Mouse (Mus musculus) kidney, adult 2 months (tissue): ENCODE data around the gene Svs3a. TPM values are rescaled to one million over a fixed set of nuclear protein-coding genes. Genes with fewer than 3 reads are reported as not detected.
"Not testable (repeated sequence)": the region's sequence is repeated elsewhere in the genome, so short reads cannot be mapped to it uniquely, and the experiment has no call there.

ENCODE experiments used
- DNase-seq: peaks from one replicate; pipeline ENCODE4 v3.0.0; 2021
- H3K27ac ChIP-seq: fragments of 200-500 bp; 2 replicates; pipeline ENCODE4 v1.5.1; 2012; ENCODE audit warnings: low read depth, low read length, control low read depth, inconsistent platforms; ENCODE audit not compliant: insufficient read depth
- H3K27me3 ChIP-seq: fragments of 200-500 bp; replicated peaks from 2 replicates; pipeline ENCODE4 v1.6.1; 2012; ENCODE audit warnings: mild to moderate bottlenecking, moderate library complexity, low read length, inconsistent platforms; ENCODE audit not compliant: control insufficient read depth, insufficient read depth
- H3K36me3 ChIP-seq: fragments of 200-500 bp; 2 replicates; pipeline ENCODE4 v1.6.1; 2012; ENCODE audit warnings: mild to moderate bottlenecking, moderate library complexity, low read length, inconsistent platforms; ENCODE audit not compliant: control insufficient read depth, insufficient read depth
- H3K4me1 ChIP-seq: fragments of 200-500 bp; 2 replicates; pipeline ENCODE4 v1.6.1; 2011; ENCODE audit warnings: low read length; ENCODE audit not compliant: control insufficient read depth, insufficient read depth
- H3K4me3 ChIP-seq: fragments of 200-500 bp; 2 replicates; pipeline ENCODE4 v1.5.1; 2011; ENCODE audit warnings: mild to moderate bottlenecking, low read depth, low read length, control low read depth; ENCODE audit not compliant: insufficient read depth
- CTCF ChIP-seq: fragments of 200-500 bp; conservative IDR thresholded peaks from 2 replicates; pipeline ENCODE4 v1.5.1; 2011; ENCODE audit warnings: low read depth, mild to moderate bottlenecking, control low read depth, low read length, moderate library complexity, mixed read lengths; ENCODE audit not compliant: insufficient read depth, insufficient read length
- POLR2A ChIP-seq: fragments of 200-500 bp; IDR thresholded peaks from one replicate; pipeline ENCODE4 v1.6.1; 2011; ENCODE audit warnings: low read depth, low read length, control low read depth
- WGBS: fragments of 180-500 bp; shearing (Covaris S2); methylation state at CpG from one replicate; pipeline ENCODE4 v1.1.7; 2018; 5-methylcytosine and 5-hydroxymethylcytosine counted together
- polyA plus RNA-seq: library from polyadenylated mRNA; depleted of rRNA; stranded (reverse); fragments of >200 nt; gene quantifications from 2 replicates; pipeline ENCODE4 v1.2.3, GENCODE M21; 2012; rRNA removed

The Svs3a gene
- not detected in 2 replicates for polyA plus RNA-seq

- H3K4me3 ChIP-seq, H3K27me3 ChIP-seq, H3K4me1 ChIP-seq, H3K27ac ChIP-seq, DNase-seq, H3K36me3 ChIP-seq: not testable (repeated sequence)
- 81% methylated on average over 1 of the region's 1 CpGs for WGBS
Measured at GRCm38 (mm10) chr2:164288968-164289367, at the start of gene Svs3a. Gene Svs3a, plus strand, starts transcription at chr2:164289268.

- H3K4me3 ChIP-seq, H3K4me1 ChIP-seq, H3K27me3 ChIP-seq, H3K36me3 ChIP-seq, DNase-seq, H3K27ac ChIP-seq: not testable (repeated sequence)
- WGBS = 74% methylated on average over 1 of the region's 1 CpGs
Measured at GRCm38 (mm10) chr2:164256540-164256939, 32.5 kb upstream of the Svs3a start, which contains the start of gene Svs3b. Gene Svs3b, minus strand, starts transcription at chr2:164256640.

- Histone ChIP-seq H3K27me3 (no peaks in the 10 kb centered on the region), H3K36me3 (no peaks in the 10 kb centered on the region), H3K4me1 (no peaks in the 10 kb centered on the region), H3K4me3 (no peak within 1 kb of the TSS), H3K27ac (no peak within 1 kb of the TSS)
- TF ChIP-seq CTCF (no peak), POLR2A (no peak)
- no peak for DNase-seq
- 85% methylated on average over 4 of the region's 4 CpGs for WGBS
Measured at GRCm38 (mm10) chr2:164278359-164278758, 10.7 kb upstream of the Svs3a start, which contains the start of gene Svs4. Gene Svs4, minus strand, starts transcription at chr2:164278459.

GRCm38 (mm10) chr2:164312599-164312998 is 23.5 kb downstream of the Svs3a start:
- H3K36me3 ChIP-seq = no peaks in the 10 kb centered on the region
- WGBS = 88% methylated on average over 5 of the region's 5 CpGs
- DNase-seq = no peak
- H3K27me3 ChIP-seq = no peaks in the 10 kb centered on the region; the same call in 1 of the 2 replicates
- TF ChIP-seq CTCF = no peak
- TF ChIP-seq POLR2A = no peak
- no peaks in the 10 kb centered on the region for H3K4me1 ChIP-seq
- no peak overlapping the region for H3K4me3 ChIP-seq
- H3K27ac ChIP-seq = no peak overlapping the region

- DNase-seq, H3K36me3 ChIP-seq, H3K27ac ChIP-seq, H3K4me3 ChIP-seq, H3K27me3 ChIP-seq, H3K4me1 ChIP-seq: not testable (repeated sequence)
Measured at GRCm38 (mm10) chr2:164315460-164315859, 26.4 kb downstream of the Svs3a start.

- H3K27ac ChIP-seq, H3K27me3 ChIP-seq, H3K4me1 ChIP-seq, H3K36me3 ChIP-seq, DNase-seq, H3K4me3 ChIP-seq: not testable (repeated sequence)
- 81% methylated on average over 1 of the region's 1 CpGs for WGBS
Measured at GRCm38 (mm10) chr2:164316451-164316850, 27.4 kb downstream of the Svs3a start, which contains the start of gene Svs6. Gene Svs6, plus strand, starts transcription at chr2:164316751.

- WGBS = 85% methylated on average over 6 of the region's 6 CpGs
- H3K4me1 ChIP-seq = no peaks in the 10 kb centered on the region
- H3K36me3 ChIP-seq = no peaks in the 10 kb centered on the region
- H3K27me3 ChIP-seq = no peaks in the 10 kb centered on the region
- no peak overlapping the region for H3K27ac ChIP-seq
- no peak for TF ChIP-seq POLR2A
- TF ChIP-seq CTCF = no peak
- no peak for DNase-seq
- H3K4me3 ChIP-seq = no peak overlapping the region
Measured at GRCm38 (mm10) chr2:164320983-164321382, 31.9 kb downstream of the Svs3a start.

DNA sequence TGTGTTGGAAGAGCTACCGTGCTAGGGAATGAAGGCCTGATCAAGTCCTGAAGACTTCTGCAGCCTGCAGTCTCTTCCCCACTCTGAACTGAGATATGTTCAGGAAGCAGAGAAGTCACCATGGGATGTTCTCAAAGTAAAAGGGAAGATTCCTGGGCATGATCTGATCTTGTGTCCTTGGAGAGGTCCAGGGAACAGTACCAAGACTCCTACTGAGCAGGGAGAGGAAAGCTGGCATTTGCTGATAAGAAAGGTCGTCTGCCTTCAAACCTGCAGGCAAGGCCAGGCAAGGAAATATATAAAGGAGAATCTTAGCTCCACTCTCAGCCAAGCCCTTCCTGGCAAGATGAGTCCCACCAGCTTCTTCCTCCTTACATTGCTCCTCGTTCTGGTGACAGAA is 43.4 kb downstream of the Svs3a start, which contains the start of gene Svs5:
Gene Svs5, plus strand, starts transcription at position 301 of the 400 bp plus-strand sequence.
- not testable (repeated sequence) for H3K4me1 ChIP-seq, H3K27ac ChIP-seq, H3K27me3 ChIP-seq, H3K36me3 ChIP-seq, H3K4me3 ChIP-seq, DNase-seq
- WGBS = 75% methylated on average over 3 of the region's 3 CpGs

Other genes with a start within 250 kb of the Svs3a start
- 10.4 and 13.0 TPM in 2 replicates for gene Stk4, start 218.9 kb upstream of the Svs3a start, polyA plus RNA-seq
- gene Tomm34, start 218.1 kb upstream of the Svs3a start, polyA plus RNA-seq = 31.0 and 34.1 TPM in 2 replicates
- 0.36 and 0.48 TPM in 2 replicates for gene Kcns1, start 118.2 kb upstream of the Svs3a start, polyA plus RNA-seq
- gene Wfdc5, start 106.5 kb upstream of the Svs3a start, polyA plus RNA-seq = not detected in 2 replicates
- not detected in 2 replicates for gene Wfdc12, start 98.7 kb upstream of the Svs3a start, polyA plus RNA-seq
- 0.20 TPM in 1 of 2 replicates, not detected in the other for gene Wfdc15a, start 89.1 kb upstream of the Svs3a start, polyA plus RNA-seq
- 492 and 557 TPM in 2 replicates for gene Wfdc15b, start 67.6 kb upstream of the Svs3a start, polyA plus RNA-seq
- not detected in 2 replicates for gene Svs2, start 50.8 kb upstream of the Svs3a start, polyA plus RNA-seq
- gene Svs3b, start 32.6 kb upstream of the Svs3a start, polyA plus RNA-seq = not detected in 2 replicates
- not detected in 2 replicates for gene Svs4, start 10.8 kb upstream of the Svs3a start, polyA plus RNA-seq
- gene Svs6, start 27.5 kb downstream of the Svs3a start, polyA plus RNA-seq = not detected in 2 replicates
- not detected in 2 replicates for gene Svs5, start 43.5 kb downstream of the Svs3a start, polyA plus RNA-seq
- 3.0 and 4.6 TPM in 2 replicates for gene Slpi, start 99.8 kb downstream of the Svs3a start, polyA plus RNA-seq
- gene Rbpjl, start 113.9 kb downstream of the Svs3a start, polyA plus RNA-seq = 0.04 TPM in 1 of 2 replicates, not detected in the other
- gene Matn4, start 115.9 kb downstream of the Svs3a start, polyA plus RNA-seq = 1.4 and 2.6 TPM in 2 replicates
- 194 and 212 TPM in 2 replicates for gene Sdc4, start 154.6 kb downstream of the Svs3a start, polyA plus RNA-seq
- gene Sys1, start 167.7 kb downstream of the Svs3a start, polyA plus RNA-seq = 94.5 and 122 TPM in 2 replicates
- gene Gm20458, start 171.7 kb downstream of the Svs3a start, polyA plus RNA-seq = 22.1 and 23.4 TPM in 2 replicates
- gene Trp53tg5, start 184.5 kb downstream of the Svs3a start, polyA plus RNA-seq = 0.10 TPM in 1 of 2 replicates, not detected in the other
- 36.8 and 43.6 TPM in 2 replicates for gene Dbndd2, start 196.8 kb downstream of the Svs3a start, polyA plus RNA-seq
- gene Pigt, start 208.3 kb downstream of the Svs3a start, polyA plus RNA-seq = 101 and 123 TPM in 2 replicates